Mouse (Mus musculus) megakaryocyte, embryonic 14.5 days (primary cell): ENCODE data around the gene 4930522H14Rik.

Experiments
- FLI1 ChIP-seq: IDR thresholded peaks from 2 replicates; pipeline ENCODE4 v1.6.1; 2012; ENCODE audit warnings: low read length, inconsistent platforms, mixed read lengths
- GATA1 ChIP-seq: IDR thresholded peaks from 3 replicates; pipeline ENCODE4 v1.6.1; 2012; ENCODE audit warnings: mixed read lengths, low read length, inconsistent platforms, borderline replicate concordance

DNA sequence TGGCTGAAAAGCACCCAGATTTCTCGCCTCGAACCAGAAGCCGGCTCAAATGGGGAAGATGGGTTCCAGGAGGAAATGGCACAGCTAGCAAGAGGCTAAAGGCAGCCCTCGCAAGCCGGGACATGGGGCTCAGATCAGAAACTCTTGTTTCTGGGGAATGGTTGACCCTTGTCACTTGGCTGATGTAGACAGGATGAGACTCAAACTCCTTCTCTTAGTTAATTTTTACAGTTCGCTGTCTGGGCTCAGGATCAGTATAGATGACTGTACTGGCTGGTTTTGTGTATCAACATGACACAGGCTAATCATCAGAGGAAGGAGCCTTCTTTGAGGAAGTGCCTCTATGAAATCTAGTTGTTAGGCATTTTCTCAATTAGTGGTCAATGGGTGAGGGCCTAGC, 33.6 kb upstream of the 4930522H14Rik start:
- no peak for TF ChIP-seq FLI1
- TF ChIP-seq GATA1, result no peak
